Mouse (Mus musculus) cerebellum, adult 11-12 months (tissue): ENCODE measurements around the gene Rbfox1.

ENCODE experiments used
- DNase-seq: peaks from one replicate; pipeline ENCODE4 v3.0.0; 2022

The Rbfox1 gene

DNA sequence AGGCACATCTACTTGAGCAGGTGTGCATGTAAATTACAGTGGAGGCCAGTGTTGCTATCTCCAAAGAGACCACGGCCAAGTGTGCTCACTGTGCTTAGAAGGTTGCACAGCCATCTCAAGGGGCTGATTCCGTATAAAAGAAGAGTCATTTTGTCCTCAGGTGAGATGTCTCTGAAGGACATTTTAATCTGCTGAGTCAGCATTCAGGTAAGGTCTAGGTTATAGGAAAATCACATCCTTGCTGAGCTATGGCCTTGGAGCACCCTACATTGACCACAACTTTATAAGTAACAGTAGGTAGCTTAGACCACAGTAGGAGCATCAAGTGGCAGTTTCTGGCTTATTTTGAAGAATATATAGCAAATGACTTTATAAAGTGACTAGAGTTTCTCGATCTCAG lies 848.3 kb downstream of the Rbfox1 start:
- no peak for DNase-seq

DNA sequence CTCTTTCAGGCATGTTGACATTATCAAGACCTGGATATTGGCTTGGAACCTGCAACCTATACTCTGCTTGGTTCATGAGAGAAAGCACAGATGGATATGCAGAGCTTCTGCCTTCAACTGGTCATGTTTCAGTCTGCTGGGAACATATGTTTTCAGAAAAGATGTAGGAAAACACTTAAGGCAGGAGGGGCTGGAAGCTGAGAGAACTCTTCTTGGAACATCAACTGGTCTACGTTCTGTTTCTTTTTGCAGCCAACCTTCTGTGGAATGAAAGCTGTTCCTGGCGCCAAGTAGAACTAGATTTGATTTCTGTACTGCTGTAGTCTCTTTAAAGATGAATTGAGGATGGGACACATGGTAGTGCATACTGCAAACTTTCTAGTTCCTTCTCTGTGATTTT lies 851.4 kb downstream of the Rbfox1 start:
- no peak for DNase-seq

DNA sequence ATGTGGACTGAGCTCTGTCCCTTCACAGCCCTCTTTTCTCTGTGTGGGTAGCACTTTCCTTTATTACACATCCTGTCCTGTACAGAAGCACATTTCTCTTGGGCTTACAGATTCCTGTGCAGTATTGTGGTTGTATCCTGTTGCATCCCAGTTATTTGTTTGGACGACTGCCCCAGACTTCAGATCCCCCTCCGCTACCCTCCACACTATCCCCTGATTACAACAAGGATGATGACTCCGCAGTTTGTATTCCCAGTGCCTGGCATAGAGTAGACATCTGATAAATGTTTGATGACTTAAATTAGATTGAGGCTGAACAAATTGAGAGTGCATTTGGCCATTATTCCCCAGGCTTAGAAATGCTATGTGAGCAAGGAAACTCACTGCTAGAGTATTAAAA lies 851.8 kb downstream of the Rbfox1 start:
- DNase-seq: no peak

DNA sequence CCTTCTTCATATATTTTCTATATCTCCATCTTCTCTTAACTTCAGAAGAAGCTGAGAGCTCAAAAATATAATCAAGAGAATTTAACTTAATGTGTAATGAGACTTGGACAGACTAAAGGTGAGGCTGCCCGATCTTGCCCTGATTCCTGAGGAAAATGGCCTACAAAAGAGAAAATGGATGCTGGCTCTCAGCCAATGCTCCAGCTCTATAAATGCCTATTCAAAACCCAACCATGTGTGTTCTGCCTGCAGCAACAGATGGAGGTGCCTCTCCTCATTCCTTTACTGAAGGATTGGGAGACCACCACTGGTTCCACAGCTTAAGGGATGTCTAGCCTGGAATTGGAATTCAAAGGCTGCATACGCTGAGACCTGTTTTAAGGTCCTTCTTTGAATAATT lies 861.0 kb downstream of the Rbfox1 start:
- peak; percentile 71 for DNase-seq

DNA sequence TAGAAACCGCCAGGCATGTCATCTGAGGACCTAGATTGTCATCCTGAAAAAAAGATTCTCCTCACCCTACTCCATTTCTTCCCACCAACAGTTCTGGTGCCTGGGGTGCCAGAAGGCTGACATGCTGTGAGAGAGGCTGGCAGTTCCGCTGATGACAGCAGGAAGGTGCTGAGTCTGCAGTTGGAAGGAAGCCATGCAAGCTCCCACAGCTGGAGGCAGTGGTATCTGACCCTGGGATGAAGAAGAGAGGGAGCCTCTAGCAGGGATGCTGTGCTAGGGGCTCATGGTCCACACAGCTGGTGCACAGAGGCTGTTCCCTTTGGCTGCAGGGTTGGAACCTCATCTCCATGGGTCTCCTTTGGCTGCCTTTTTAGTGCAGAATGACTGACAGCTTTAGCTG lies 865.3 kb downstream of the Rbfox1 start:
- DNase-seq: peak; percentile 49

DNA sequence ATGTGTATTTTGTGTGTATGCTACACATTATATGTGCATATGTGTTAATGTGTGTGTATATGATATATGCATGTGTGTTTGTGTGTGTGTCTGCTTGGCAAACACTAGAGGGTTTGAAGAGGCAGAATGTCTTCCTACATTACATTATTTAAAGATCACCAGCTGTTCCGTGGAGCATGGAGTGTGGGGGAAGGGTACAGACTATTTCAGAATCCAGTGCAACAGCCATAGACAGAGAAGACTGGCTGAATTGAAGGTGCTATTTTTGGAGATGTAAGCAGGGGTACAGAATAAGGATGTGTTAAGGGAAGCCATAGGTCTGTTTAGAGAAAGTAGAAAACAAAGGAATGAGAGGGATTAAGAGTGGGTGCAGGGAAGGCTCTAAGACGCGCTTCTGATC lies 869.7 kb downstream of the Rbfox1 start:
- no peak for DNase-seq

DNA sequence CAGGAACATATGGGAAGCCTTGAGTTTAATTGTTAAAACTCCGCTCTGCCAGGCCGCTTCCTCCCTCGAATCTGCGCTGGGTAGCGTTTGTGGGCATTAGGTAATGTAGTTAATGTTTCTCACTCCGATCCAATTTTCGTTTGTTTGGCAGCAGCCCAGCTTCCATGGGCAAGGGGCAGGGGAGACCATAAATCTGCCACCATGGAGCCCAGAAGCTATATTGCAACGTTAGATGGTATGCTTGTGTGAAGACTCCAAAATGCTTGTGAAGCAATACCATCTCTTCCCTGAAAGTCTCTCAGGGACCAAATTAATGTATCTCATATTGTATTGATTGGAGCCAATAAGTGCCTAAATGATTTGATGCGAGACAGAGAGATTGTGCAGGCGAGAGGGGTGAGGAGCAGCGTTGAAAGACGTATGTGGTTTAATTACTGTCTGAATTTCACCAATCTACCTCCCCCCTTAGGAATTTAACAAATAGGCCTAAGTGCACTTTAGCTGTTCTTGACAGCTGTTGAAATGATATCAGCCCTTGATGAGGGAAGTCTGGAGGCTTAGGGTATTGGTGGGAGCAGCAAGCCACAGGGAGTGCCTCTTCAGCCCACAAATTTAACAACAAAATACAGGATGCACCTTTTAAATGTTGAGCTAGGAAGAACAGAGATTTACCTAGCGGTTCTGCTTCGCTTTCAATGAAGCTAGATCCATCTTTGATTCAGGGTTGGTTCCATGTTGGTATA lies 884.5 kb downstream of the Rbfox1 start:
- no peak for DNase-seq

DNA sequence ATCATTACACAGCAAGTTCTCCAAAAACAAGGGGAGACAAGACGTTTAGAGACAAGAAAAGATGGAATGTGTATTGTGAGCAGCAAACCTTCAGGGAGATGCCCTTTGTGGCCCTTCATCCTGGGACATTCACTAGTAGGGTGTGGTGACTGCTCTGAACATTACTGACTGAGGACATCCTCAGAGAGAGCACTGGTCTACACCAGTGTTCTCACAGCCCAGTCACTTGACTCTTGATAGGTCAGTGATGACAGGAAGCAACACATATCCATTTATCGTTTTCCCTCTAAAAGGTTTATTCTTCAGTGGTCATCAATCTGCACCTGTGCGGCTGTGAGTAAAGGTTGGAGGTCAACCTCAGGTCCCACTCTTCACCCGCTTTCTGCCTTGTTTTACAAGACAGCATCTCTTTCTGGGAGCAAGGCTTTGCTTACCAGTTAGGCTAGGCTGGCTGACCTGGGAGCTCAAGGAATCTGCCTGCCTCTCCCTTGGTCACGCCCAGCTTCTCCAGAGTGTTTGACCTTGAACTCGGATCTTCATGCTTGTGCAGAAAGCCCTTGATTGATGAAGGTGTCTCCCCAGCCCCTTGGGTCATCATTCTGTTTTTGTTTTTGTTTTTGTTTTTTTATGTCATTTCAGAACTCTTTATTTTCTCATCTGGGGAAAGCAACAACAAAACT lies 892.5 kb downstream of the Rbfox1 start:
- DNase-seq: no peak

DNA sequence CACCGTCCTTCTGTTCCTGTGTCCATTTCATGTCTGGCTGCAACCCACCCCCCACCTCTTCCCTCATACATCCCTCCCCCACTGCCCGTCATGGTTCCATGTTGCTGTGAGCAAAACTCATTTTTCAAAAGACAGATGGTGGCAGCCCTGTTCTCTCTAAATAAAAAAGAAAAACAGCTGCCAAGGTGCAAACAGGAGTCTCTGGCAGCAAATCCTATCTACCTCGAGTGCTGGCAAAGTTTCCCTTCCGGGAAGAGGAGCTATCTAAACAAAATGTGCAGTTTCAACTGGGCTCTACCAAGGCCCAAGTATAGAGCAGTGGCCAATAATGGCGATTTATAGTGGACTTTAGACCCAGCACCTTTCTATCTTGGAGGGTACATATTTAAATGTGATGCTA lies 899.0 kb downstream of the Rbfox1 start:
- DNase-seq: peak; percentile 68

DNA sequence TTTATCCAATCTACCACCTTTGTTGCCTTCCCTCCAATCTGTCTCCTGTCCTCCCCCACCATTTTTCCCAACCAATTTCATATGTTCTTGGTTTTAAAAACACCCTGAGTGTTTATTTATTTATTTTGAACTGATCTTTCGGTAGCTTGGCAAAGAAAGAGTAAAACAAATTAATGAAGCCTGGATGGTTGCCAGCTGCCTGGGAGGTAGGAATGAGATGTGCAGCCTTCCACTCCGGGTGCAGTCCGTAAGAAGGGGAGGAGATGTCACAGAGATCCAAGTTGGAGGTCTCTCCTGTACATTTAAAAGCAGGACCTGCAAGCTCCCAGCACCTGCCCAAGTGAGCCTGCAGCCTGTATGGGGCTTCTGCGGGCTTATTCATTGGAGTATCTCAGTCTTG lies 899.9 kb downstream of the Rbfox1 start:
- DNase-seq: peak; percentile 25

DNA sequence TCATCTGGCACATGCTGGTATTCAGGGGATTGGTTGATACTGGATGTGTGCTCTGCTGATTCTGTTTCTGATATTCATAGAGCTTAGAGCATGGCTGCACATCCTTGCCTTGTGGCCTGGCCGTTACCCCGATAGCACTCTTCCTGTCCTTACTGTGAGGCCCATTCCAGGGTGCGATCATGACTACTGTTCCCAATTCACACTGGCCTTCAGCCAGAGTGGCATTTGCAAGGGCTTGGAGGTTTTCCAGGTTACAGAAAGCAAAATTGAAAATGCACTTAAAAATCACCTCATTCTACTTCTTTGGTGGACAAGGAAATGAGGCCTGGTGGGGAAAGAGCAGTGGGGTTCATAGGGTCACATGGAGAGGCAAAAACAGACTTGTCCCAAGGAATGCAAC lies 906.1 kb downstream of the Rbfox1 start:
- peak; percentile 80 for DNase-seq

DNA sequence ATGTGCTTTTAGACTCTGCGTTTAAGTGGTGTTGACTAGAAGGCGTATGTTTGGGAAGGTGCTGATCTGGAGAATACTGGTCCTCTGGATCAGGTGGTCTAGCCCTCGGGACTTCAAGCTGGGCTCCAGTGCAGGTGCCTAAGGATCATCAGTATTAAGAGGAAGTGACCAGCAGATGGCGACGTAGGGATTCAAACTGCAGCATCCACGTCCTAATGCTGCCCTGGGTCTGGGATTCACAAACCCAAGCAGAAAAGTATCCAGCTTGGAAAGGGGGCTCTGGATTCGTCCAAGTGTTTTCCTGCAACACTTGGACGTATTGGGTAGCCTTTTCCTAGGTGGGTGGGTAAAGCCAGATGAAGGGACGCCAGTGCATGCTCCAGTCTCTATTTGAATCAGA lies 906.5 kb downstream of the Rbfox1 start:
- peak; percentile 60 for DNase-seq

DNA sequence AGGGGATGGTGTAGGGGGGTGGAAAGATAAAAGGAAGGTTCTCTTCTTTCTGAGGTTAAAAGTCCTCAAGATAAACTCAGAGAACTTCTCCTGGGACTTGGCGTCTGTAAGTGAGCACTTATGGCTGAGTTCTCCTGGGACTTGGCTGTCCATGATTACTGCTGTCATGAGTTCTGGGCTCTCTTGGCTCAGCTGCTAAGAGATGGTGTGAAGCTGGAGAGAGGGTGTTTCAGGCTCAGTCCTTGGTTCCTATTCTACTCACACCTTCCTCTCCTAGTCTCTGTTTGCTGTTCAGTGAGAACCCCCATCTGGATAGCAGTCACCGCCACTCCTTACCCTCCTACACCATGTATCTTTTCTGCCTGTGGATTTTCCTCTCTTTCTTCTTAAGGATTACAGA lies 921.1 kb downstream of the Rbfox1 start:
- DNase-seq: no peak

DNA sequence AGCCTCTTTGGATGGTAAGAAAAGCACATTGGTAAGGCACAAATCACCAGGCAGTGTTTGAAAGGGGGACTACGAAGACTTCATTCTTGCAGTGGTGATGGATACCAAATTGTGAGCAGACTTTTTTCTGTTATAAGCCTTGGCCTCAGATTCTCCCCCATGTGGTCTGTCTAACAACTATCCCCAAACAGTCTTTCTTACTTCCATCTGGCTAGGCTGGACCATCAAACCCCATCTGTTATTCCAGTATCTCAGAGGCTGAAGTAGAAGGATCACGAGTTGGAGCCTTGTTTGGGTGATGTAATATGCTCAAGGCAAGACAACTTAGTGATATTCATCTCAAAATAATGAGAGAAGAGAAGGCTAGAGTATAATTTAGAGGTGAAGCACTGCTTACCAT lies 922.7 kb downstream of the Rbfox1 start:
- DNase-seq: peak; percentile 32

DNA sequence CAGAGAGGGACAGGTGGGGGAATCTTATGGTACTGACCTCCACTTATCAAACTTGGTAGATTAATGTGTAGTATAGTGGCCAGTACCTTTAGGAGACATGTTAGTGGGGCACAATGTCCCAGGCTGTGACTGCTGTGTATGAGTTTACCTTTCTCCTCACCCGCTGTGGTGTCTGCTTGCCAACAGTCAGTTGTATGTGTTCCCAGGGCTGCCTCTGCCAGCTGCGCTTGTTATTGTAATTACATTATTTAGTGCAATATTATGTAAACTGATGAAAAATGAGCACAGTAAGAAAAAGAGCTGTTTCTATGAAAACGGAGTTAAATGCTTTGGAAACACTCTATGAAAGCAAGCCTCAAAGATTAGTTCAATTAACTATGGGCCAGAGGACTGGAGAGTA lies 928.7 kb downstream of the Rbfox1 start:
- DNase-seq: no peak

DNA sequence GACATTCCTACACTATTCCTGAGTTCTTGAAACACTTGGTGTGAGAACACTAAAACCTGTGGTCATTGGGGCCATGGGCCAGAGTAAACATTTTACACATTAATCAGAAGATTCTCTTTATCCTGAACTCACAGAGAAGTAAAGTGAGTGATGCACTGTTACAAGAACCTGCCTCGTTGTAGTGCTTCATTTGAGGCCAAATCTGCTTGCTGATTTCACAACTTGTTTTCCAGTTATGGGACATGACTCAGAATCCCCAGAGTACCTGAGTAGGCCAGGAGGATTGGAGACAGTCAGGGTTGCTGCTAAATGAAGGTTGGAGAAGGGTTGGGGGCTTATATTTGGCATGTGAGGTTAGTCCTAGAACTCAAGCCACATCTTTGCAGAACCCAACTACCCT lies 936.6 kb downstream of the Rbfox1 start:
- DNase-seq: no peak

DNA sequence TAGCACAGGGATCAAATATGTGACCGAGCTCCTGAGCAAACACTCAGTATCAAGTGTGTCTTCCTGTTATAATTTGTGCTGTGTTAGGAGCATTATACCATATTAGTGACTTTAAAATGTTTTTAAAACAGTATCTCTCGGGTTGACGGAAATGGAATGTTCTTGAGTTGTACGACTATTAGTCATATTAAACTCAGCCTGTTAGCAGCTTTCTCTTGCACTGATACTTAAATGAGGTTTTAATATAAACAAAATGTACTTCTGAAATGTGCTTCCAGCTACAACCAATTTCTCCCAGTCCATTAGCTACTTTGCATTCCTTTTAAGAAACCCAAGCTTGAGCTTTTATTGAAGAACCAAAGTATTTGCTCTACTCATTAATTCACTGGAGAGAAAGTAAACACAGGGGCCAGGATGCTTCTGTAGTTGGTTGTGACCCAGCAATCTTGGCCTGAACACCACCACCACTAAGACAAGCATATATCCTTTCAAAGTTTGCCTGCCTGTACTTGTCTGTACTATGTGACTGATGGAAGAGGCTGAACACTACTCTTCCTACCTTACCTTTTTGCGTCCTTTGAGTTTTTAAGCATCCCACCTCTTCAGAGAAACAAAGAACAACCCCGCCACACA lies 944.9 kb downstream of the Rbfox1 start:
- no peak for DNase-seq

DNA sequence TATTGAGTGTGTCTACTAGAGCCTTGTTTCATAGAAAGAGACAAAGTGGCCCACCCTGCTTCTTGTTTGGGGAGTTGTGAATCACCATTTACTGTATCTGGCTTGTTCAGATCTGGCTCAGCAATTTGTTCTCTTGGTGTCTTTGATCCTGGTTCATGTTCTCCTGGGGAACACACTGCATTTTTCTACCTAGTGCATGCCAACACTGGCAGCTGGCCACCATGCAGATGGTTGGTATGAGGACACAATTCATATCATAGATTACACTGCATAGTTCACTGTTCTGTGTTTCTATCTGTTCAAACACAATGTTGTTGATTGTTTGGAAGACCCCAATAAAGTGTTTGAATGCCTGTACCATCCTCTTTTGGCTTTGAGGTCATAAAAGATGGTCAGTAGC lies 948.3 kb downstream of the Rbfox1 start:
- peak; percentile 65 for DNase-seq

DNA sequence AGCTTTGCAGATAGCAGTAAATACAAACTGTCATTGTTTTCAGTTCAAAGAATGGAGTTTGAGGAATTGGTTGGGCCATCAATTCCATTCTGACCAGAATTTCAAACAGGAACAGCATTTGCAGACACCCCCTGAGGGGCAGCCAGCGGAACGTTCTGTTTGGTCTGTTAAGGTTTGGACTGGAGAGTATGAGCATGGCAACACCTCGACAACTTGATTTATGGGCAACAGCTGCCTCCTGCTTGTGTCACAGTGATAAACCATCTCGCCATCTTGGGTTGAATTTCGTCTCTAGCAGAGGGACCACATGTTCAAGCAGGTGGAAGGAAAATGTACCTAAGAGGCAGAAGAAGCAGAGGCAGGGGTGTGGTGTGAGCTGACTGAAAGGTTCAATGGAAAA lies 949.9 kb downstream of the Rbfox1 start:
- no peak for DNase-seq

DNA sequence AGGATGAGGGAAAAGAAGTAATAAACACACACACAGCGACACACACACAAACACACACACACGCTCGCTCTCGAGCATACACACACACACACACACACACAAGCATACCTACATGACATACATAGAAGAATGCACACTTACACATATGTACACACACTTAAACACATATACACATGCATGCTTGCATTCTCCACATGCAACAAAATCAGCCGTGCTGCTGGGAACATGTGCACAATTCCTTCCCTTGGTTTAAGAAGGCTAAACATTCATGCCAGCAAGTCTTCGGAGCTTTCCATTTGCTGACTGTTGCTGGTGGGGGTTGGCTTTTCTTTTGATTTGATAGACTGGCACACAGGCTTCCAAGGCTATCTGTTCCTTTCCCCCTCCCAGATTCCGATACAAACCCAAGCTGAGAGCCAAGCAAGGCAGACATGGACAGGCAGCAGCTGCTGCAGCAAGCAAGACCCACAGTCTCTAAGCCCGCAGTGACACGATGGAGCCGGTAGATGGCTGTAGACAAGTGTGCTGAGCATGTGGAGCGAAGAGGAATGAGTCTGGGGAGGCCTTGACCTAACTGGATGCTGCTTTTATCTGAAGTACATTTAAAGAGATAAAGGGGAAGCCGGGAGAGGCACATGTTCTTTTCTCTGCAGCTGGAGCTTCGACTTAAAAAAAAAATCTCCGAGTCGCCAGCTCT lies 954.3 kb downstream of the Rbfox1 start:
- DNase-seq: peak; percentile 51

DNA sequence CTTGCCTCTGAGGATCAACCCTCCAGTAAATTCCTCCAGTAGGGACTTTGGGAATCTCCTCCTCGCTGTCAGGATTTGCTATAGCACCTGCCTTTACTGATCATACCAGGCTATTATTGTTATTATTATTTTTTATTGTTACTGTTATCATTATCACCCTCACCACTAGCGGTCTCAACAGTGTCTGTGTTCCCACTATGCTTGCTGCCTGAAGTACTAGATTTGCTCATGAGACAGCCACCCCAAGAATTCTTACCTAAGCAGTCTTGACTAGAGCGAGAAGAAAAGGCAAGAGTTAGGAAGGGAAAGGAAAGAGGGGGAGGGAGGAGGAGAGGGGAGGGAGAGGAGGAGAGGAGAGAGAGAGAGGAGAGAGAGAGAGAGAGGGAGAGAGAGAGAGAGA lies 954.9 kb downstream of the Rbfox1 start:
- no peak for DNase-seq

DNA sequence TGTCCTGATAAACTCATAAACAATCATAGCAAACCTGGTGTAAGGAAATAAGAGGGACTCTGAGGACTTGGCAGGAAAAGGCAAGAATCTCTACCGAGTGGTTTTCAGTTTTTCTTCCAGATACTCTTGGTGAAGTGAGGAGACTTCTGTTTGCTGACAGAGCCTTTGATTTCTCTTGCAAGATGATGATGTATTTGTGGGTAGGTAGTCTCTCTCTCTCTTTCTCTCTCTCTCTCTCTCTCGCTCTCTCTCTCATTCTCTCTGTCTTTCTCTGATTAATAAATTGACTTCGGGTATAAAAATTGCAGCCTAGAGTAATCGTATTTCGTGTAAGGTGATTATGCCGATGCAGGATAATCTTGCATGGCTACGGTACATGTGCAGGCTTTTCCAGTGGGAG lies 955.3 kb downstream of the Rbfox1 start:
- no peak for DNase-seq

DNA sequence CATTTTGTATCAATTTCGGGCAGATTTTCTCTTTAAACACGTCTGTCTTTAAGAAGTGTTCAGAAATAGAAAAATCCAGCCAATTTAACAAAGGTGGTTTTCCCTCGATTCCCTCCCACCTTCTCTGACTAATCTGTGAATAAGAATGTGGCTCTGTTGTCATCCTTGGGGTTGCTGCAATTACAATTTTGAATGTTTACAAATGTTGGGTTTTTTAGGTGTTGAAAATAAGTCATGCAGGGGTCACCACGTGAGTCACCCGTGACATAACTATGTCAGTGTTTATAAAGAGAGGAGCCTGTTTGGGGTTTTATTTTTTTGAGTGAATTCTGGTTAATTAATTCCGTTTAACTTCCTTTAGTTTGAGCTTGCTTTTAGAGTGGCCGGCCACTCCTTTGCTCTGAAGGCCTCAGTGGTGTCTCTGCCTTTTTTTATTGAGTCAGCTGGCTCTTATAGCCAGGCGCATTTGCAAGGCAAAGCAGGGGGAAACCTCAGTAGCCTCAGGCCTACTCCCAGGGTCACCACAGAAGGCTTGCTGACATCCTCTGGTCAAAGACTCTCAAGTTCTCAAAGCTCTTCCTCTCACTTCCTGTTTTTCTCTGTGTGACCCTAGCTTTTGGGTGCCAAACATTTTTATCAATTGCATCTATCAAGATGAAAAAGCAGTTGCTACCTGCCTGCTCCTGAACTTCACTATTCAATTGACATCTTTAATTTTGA lies 957.1 kb downstream of the Rbfox1 start:
- DNase-seq: no peak
